Mouse (Mus musculus) splenic B cell, adult 2 months (primary cell): ENCODE measurements around the gene Zer1.
A peak's percentile ranks its signal among the peaks of the same experiment; 100 is the strongest.

ENCODE experiments used
- DNase-seq: peaks from one replicate; pipeline ENCODE4 v3.0.0-alpha.2; 2011; ENCODE audit warnings: low read depth, low spot score
- H3K27me3 ChIP-seq: 2 replicates; pipeline ENCODE4 v1.6.1; 2012; ENCODE audit warnings: mild to moderate bottlenecking, low read length, moderate library complexity, mixed read lengths; ENCODE audit not compliant: control insufficient read depth, poor library complexity, insufficient read depth, severe bottlenecking
- H3K36me3 ChIP-seq: 2 replicates; pipeline ENCODE4 v1.6.1; 2012; ENCODE audit warnings: mild to moderate bottlenecking, low read length, moderate library complexity, mixed read lengths; ENCODE audit not compliant: control insufficient read depth, poor library complexity, insufficient read depth, severe bottlenecking

Zer1 gene

DNA sequence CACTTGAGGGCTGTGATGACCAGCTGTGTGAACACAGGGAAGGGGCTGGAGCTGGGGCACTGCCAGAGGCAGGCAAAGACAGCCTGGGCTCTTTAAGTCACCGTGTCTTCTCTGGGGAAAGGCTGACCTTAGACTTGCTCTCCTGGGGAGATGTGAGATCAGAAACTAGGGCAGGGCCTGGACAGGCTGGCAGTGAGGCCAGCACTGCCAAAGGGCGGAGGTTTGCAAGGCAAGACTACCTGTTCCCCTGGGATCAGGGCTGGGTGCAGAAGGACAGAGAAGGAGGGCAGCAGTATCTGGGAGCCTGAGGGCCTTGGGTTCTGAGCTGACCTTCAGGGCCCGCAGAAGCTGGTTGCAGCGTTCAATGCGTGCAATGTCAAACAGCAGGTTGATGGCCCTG, 16.7 kb downstream of the Zer1 start:
- no peaks in the 10 kb centered on the region for H3K27me3 ChIP-seq
- DNase-seq = no peak
- H3K36me3 ChIP-seq = peaks cover 7% of the 10 kb centered on the region

DNA sequence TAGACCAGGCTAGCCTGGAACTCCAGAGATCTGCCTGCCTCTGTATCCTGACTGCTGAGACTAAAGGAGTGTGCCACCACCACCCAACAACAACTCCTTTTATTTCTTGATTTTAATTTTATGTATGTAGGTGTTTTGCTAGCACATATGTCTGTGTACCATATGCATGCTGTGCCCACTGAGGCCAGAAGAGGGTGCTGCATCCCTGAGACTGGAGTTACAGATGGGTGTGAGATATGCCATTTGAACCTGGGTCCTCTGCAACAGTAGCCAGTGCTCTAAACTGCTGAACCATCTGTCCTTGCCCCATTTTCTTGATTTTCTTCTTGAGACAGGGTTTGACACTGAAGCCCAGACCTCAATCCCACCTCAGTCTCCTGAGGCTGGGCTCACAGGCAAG, 18.0 kb downstream of the Zer1 start:
- H3K27me3 ChIP-seq = no peaks in the 10 kb centered on the region
- peak; percentile 79 for DNase-seq

DNA sequence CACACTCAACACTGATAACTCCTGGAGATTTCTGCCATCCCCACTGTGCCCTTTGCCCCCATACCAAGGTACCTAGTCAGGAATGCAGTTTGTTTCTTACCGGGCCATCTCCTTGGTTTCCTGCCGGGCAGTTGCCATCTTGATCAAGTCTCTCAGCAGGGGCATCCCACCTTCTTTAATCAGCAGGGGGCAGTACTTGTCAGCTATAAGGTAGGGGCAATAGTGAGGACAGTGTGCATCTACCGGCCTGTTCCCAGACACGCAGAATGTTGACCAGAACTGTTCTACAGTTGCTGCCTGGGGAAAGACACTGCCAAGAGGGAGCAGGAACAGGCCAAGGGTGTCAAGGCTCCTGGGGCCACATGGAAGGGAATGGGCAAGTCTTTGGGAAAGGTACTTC, 24.2 kb downstream of the Zer1 start:
- no peaks in the 10 kb centered on the region; the same call in 1 of the 2 replicates for H3K36me3 ChIP-seq
- no peaks in the 10 kb centered on the region for H3K27me3 ChIP-seq
- peak; percentile 30 for DNase-seq

More for the DNA sequence above, 18.0 kb downstream of the Zer1 start:
- peaks cover 7% of the 10 kb centered on the region for H3K36me3 ChIP-seq

DNA sequence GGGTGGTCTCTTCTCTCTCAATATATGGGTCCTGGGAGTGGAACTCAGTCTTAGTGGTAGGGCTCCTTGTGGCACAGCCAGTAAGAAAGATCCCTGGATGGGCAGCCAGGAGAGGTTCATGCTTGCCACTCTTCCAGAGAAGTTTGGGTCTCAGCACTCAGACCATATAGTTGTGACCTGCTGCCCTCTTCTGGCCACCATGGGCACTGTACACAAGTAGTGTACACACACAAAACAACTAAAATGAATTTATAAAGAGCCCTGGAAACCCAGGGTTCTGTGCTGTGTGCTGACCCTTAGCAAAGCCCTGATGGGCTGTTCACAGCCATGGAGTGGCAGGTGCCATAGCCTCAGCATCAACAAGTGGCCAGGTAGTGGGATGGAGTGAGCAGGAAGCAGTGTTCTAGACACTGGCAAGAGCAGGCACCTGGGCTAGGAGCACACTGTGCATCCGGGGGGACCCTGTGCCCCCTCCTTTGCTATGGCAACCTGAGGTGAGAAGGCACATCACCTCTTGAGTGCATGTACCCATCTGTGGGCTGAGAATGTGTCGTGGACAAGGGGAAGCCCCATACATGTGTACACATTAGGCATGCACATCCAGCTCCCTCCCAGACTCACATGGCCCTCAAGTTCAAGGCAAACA, 28.4 kb downstream of the Zer1 start:
- peak; percentile 81 for DNase-seq
- Histone ChIP-seq H3K27me3 (no peaks in the 10 kb centered on the region), H3K36me3 (no peaks in the 10 kb centered on the region)

DNA sequence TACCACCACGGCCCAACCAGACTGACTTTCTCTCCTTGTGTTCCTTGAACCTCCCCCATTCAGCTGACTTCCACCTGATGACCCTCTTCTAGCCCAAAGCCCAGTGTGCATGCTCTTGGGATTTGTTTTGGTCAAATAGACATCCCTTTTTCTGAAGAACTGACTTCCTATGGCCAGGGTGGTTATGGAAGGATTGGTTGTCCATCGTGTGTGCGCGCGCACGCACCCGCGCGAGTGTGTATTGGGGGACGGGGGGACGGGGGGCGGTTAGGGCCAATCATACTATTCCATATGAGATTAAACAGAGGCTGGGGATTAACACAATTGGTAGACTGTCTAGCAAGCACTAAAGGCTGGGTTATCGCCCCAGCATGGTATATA, 30.2 kb downstream of the Zer1 start:
- Histone ChIP-seq H3K36me3 (no peaks in the 10 kb centered on the region; the same call in 1 of the 2 replicates), H3K27me3 (no peaks in the 10 kb centered on the region)
- no peak for DNase-seq

GRCm38 (mm10) chr2:30093471-30094207, 30.7 kb downstream of the Zer1 start, which contains the start of gene Zdhhc12:
Gene Zdhhc12 (minus strand): TSS chr2:30093648.
- Histone ChIP-seq H3K27me3 (no peaks in the 10 kb centered on the region), H3K36me3 (no peaks in the 10 kb centered on the region; the same call in 1 of the 2 replicates)
- DNase-seq = peak; percentile 100

GRCm38 (mm10) chr2:30092280-30092918, 32.0 kb downstream of the Zer1 start:
- Histone ChIP-seq H3K27me3 (no peaks in the 10 kb centered on the region), H3K36me3 (no peaks in the 10 kb centered on the region; the same call in 1 of the 2 replicates)
- DNase-seq = no peak

DNA sequence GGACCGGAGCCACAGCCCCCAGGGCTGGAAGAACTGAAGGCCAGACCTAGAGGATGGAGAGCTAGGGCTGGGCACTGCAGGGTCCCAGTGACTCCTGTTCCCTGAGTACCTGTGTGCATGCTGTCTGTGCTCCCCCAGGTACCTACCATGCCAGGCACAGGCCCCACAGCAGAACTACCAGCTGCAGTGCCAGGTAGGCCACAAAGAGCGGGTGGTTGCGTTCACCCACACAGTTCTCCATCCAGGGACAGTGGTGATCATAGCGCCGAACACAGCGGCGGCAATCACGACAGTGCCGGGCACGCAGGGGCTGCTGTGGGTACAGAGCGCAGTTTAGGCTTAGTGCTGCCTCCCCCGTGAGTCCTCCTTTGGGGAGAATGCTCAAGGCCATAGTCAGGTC, 32.9 kb downstream of the Zer1 start:
- no peaks in the 10 kb centered on the region for H3K27me3 ChIP-seq
- no peaks in the 10 kb centered on the region; the same call in 1 of the 2 replicates for H3K36me3 ChIP-seq
- no peak for DNase-seq

- no peaks in the 10 kb centered on the region for H3K27me3 ChIP-seq
- no peaks in the 10 kb centered on the region; the same call in 1 of the 2 replicates for H3K36me3 ChIP-seq
- no peak for DNase-seq
Observed at GRCm38 (mm10) chr2:30087310-30087709, 37.1 kb downstream of the Zer1 start.

- Histone ChIP-seq H3K36me3 (no peaks in the 10 kb centered on the region), H3K27me3 (no peaks in the 10 kb centered on the region)
- DNase-seq = no peak
Observed at GRCm38 (mm10) chr2:30084632-30085031, 39.8 kb downstream of the Zer1 start.

DNA sequence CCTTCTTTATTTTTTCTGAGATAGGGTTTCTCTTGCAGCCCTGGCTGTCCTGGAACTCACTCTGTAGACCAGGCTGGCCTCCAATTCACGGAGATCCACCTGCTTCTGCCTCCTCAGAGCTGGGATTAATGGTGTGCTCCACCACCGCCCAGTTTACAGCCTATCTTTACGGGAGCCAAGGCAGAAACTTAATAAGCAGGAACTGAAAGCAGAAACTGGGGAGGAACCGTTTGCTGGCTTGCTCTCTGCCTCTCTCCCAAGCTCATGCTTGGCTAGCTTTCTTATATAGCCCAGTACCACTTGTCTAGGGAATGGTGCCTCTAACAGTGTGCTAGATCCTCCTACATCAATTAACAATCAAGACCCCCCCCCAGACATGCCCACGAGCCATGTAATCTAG, 40.3 kb downstream of the Zer1 start:
- DNase-seq = peak; percentile 44
- Histone ChIP-seq H3K27me3 (no peaks in the 10 kb centered on the region), H3K36me3 (no peaks in the 10 kb centered on the region)

GRCm38 (mm10) chr2:30080181-30080800, 44.1 kb downstream of the Zer1 start:
- no peaks in the 10 kb centered on the region for H3K27me3 ChIP-seq
- no peaks in the 10 kb centered on the region for H3K36me3 ChIP-seq
- no peak for DNase-seq

GRCm38 (mm10) chr2:30078760-30079159, 45.6 kb downstream of the Zer1 start:
- no peak for DNase-seq
- Histone ChIP-seq H3K27me3 (no peaks in the 10 kb centered on the region), H3K36me3 (no peaks in the 10 kb centered on the region)

GRCm38 (mm10) chr2:30078349-30078712, 46.1 kb downstream of the Zer1 start:
- H3K27me3 ChIP-seq = no peaks in the 10 kb centered on the region
- no peaks in the 10 kb centered on the region for H3K36me3 ChIP-seq
- DNase-seq = no peak
